Mouse (Mus musculus) testis, adult 2 months (tissue): ENCODE results near the gene Ilvbl. TPM values are rescaled to one million over a fixed set of nuclear protein-coding genes. Genes with fewer than 3 reads are reported as not detected.
A peak's percentile ranks its signal among the peaks of the same experiment; 100 is the strongest.
"Not testable (repeated sequence)": the region's sequence is repeated elsewhere in the genome, so short reads cannot be mapped to it uniquely, and the experiment has no call there.

Experiments used
- H3K27ac ChIP-seq: fragments of 200-500 bp; 2 replicates; pipeline ENCODE4 v1.5.1; 2012; ENCODE audit warnings: low read depth, low read length; ENCODE audit not compliant: control insufficient read depth, insufficient read depth
- H3K27me3 ChIP-seq: fragments of 200-500 bp; 2 replicates; pipeline ENCODE4 v1.6.1; 2012; ENCODE audit warnings: mild to moderate bottlenecking, low read length, moderate library complexity; ENCODE audit not compliant: control insufficient read depth, insufficient read depth
- H3K36me3 ChIP-seq: fragments of 200-500 bp; 2 replicates; pipeline ENCODE4 v1.6.1; 2012; ENCODE audit warnings: mild to moderate bottlenecking, low read length; ENCODE audit not compliant: control insufficient read depth, insufficient read depth
- H3K4me1 ChIP-seq: fragments of 200-500 bp; 2 replicates; pipeline ENCODE4 v1.6.1; 2012; ENCODE audit warnings: low read length; ENCODE audit not compliant: control insufficient read depth, insufficient read depth
- H3K4me3 ChIP-seq: fragments of 200-500 bp; 2 replicates; pipeline ENCODE4 v1.5.1; 2012; ENCODE audit warnings: low read depth, mild to moderate bottlenecking, low read length, moderate library complexity, mixed read lengths; ENCODE audit not compliant: control insufficient read depth
- CTCF ChIP-seq: fragments of 200-500 bp; IDR thresholded peaks from 2 replicates; pipeline ENCODE4 v1.5.1; 2012; ENCODE audit warnings: low read depth, mild to moderate bottlenecking, inconsistent platforms, low read length, moderate library complexity; ENCODE audit not compliant: control insufficient read depth, insufficient read depth, insufficient replicate concordance
- POLR2A ChIP-seq: fragments of 200-500 bp; IDR thresholded peaks from 2 replicates; pipeline ENCODE4 v1.6.1; 2012; ENCODE audit warnings: low read depth, mild to moderate bottlenecking, inconsistent platforms, low read length, moderate library complexity; ENCODE audit not compliant: control insufficient read depth
- polyA plus RNA-seq: library from polyadenylated mRNA; depleted of rRNA; stranded (reverse); fragments of >200 nt; gene quantifications from 2 replicates; pipeline ENCODE4 v1.2.3, GENCODE M21; 2012; rRNA removed

The Ilvbl gene
- 11.1 and 12.0 TPM in 2 replicates for polyA plus RNA-seq

GRCm38 (mm10) chr10:78574250-78575104 lies at the start of gene Ilvbl:
Ilvbl (plus strand) TSS chr10:78574346.
- peak within 1 kb of the TSS; percentile 94 for H3K4me3 ChIP-seq
- TF ChIP-seq POLR2A (no peak), CTCF (no peak)
- H3K27ac ChIP-seq, result peak within 1 kb of the TSS; percentile 96
- H3K27me3 ChIP-seq, result no peaks in the 10 kb centered on the region
- H3K36me3 ChIP-seq, result no peaks in the 10 kb centered on the region
- peaks cover 15% of the 10 kb centered on the region for H3K4me1 ChIP-seq

- H3K4me3 ChIP-seq, H3K4me1 ChIP-seq, H3K27ac ChIP-seq, H3K36me3 ChIP-seq, H3K27me3 ChIP-seq: not testable (repeated sequence)
These were observed 49.1 kb upstream of the Ilvbl start for GRCm38 (mm10) chr10:78525071-78525470.

- Histone ChIP-seq H3K27ac (no peak overlapping the region), H3K27me3 (no peaks in the 10 kb centered on the region), H3K36me3 (no peaks in the 10 kb centered on the region), H3K4me1 (no peaks in the 10 kb centered on the region), H3K4me3 (no peak overlapping the region)
- TF ChIP-seq CTCF, result no peak
- no peak for TF ChIP-seq POLR2A
These were observed 48.6 kb upstream of the Ilvbl start for GRCm38 (mm10) chr10:78525511-78525910.

- Histone ChIP-seq H3K27me3 (no peaks in the 10 kb centered on the region), H3K27ac (no peak overlapping the region), H3K36me3 (no peaks in the 10 kb centered on the region), H3K4me3 (no peak overlapping the region), H3K4me1 (no peaks in the 10 kb centered on the region)
- 0 out of 2 replicates have a peak, but pooled peaks have one; percentile 13 for TF ChIP-seq CTCF
- no peak for TF ChIP-seq POLR2A
These were observed 33.2 kb upstream of the Ilvbl start for GRCm38 (mm10) chr10:78540943-78541342.

DNA sequence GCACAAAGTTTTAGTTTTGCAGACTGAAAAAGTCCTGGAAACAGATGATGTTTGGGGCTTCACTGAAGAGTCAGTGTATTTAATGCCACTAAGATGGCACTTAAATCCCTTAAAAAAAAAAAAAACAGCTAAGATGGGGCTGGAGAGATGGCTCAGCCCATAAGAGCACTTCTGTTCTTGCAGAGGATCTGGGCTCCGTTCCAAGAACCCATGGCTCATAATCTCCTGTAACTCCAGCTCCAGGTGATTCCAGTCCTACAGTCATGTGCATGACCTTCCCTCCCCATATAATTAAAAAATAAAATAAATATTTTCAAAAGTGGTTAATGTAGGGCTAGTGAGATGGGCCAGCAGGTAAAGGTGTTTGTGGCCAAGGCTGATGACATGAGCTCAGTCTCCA lies 9.1 kb upstream of the Ilvbl start:
- Histone ChIP-seq H3K4me3 (no peak overlapping the region), H3K27ac (no peak overlapping the region), H3K36me3 (no peaks in the 10 kb centered on the region), H3K27me3 (no peaks in the 10 kb centered on the region), H3K4me1 (no peaks in the 10 kb centered on the region)
- TF ChIP-seq POLR2A (no peak), CTCF (no peak)

GRCm38 (mm10) chr10:78569191-78569590 lies 5.0 kb upstream of the Ilvbl start:
- Histone ChIP-seq H3K36me3 (no peaks in the 10 kb centered on the region), H3K4me1 (peaks cover 2% of the 10 kb centered on the region), H3K27ac (no peak overlapping the region), H3K27me3 (no peaks in the 10 kb centered on the region), H3K4me3 (no peak overlapping the region)
- TF ChIP-seq CTCF (no peak), POLR2A (no peak)

DNA sequence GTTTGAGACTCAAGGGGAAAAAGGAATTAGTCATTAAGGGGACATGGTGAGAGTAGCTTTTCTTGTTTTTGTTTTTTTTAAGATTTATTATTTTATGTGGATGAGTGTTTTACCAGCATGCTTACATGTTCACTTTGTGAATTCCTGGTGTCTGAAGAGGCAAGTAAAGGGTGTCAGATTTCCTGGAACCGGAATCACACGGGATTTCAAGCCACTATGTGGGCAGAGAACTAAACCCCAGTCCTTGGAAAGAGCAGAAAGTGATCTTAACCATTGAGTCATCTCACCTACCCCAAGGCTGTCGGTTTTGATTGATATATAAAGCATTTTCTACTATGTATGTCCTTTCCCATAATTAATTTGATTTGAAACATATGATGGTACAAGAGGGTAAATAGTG lies 4.5 kb upstream of the Ilvbl start:
- Histone ChIP-seq H3K27me3 (no peaks in the 10 kb centered on the region), H3K36me3 (no peaks in the 10 kb centered on the region), H3K4me1 (peaks cover 7% of the 10 kb centered on the region), H3K4me3 (no peak overlapping the region), H3K27ac (no peak overlapping the region)
- no peak for TF ChIP-seq CTCF
- no peak for TF ChIP-seq POLR2A

DNA sequence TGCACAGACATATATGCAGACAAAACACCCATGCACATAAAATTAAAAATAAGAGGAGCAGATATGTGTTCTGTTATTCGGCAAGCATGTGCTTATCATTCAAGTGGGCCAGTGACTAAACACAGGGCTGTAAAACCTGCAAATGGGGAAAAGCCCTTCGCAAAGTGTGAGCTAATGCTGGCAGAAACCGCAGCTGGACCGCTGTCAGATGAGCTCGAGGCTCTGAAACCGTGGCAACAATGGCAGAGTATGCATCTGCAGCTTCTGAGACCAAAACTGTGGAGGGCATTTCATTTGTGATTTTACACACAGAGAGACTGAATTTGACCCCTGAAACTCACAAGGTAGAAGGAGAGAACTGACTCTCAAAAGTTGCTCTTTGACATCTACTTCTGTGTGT lies 3.7 kb upstream of the Ilvbl start:
- H3K27ac ChIP-seq, result no peak overlapping the region
- TF ChIP-seq CTCF (no peak), POLR2A (no peak)

More for the DNA sequence above, 3.7 kb upstream of the Ilvbl start:
- Histone ChIP-seq H3K4me1 (peaks cover 13% of the 10 kb centered on the region), H3K4me3 (no peak overlapping the region), H3K27me3 (no peaks in the 10 kb centered on the region), H3K36me3 (no peaks in the 10 kb centered on the region)
